In genomic region chr2:147011474-147012140, GRCm38 (mm10) we compare ENCODE assay signal across 7 mouse cellular contexts. TPM values are rescaled to one million over a fixed set of nuclear protein-coding genes. Genes with fewer than 3 reads are reported as not detected.
A peak's percentile ranks its signal among the peaks of the same experiment; 100 is the strongest.
DNase-seq lines count a peak whose midpoint lies in the region; ATAC-seq and TF ChIP-seq lines count a peak whose summit lies in the region.

No protein-coding gene starts in this region.

- peak; percentile 21; the same call in 1 of the 2 replicates for TF ChIP-seq POLR2A in embryonic fibroblast, embryonic 13.5 days (IDR thresholded peaks at IDR 0.05; ENCODE audit: low read depth, low read length)

- no peak for TF ChIP-seq CTCF in embryonic fibroblast, embryonic 13.5 days (IDR thresholded peaks at IDR 0.05; ENCODE audit: borderline replicate concordance, insufficient read depth, low read length)

- ATAC-seq in midbrain, embryonic 15.5 days (replicated peaks), result no peak

- H3K36me3 ChIP-seq in limb, embryonic 10.5 days, result peaks cover 27% of the 10 kb centered on the region
- H3K36me3 ChIP-seq in midbrain, embryonic 15.5 days (replicated peaks), result no peaks in the 10 kb centered on the region

- peak overlapping the region; percentile 55 for H3K4me2 ChIP-seq in midbrain, embryonic 15.5 days

- no peaks in the 10 kb centered on the region for H3K27me3 ChIP-seq in limb, embryonic 10.5 days (ENCODE audit: low read depth, poor library complexity, severe bottlenecking)
- H3K27me3 ChIP-seq in midbrain, embryonic 15.5 days (replicated peaks), result no peaks in the 10 kb centered on the region

- DNase-seq in A20 (ENCODE audit: low read depth, low spot score), result peak; percentile 74
- DNase-seq in CD8-positive naive resting alpha-beta T cell, adult 2 months (ENCODE audit: low read depth in 2 of 2, low spot score in 2 of 2), result peak; percentile 53 to 69
- DNase-seq in limb, embryonic 10.5 days (ENCODE audit: low spot score), result no peak
- DNase-seq in gastrocnemius, postnatal 25 days, result no peak
- DNase-seq in left cerebral cortex, postnatal 4 days, result no peak

- H3K4me3 ChIP-seq in embryonic fibroblast, embryonic 13.5 days (ENCODE audit: insufficient read depth, low read length), result peak overlapping the region; percentile 94
- H3K4me3 ChIP-seq in limb, embryonic 10.5 days, result peak overlapping the region; percentile 78
- peak overlapping the region; percentile 100 for H3K4me3 ChIP-seq in midbrain, embryonic 15.5 days

- intact Hi-C loops in left cerebral cortex, postnatal 4 days (cut with DNase I), result no loop called here

- peak overlapping the region; percentile 97 for H3K27ac ChIP-seq in embryonic fibroblast, embryonic 13.5 days (ENCODE audit: insufficient read depth, low read length)
- peak overlapping the region; percentile 97 for H3K27ac ChIP-seq in limb, embryonic 10.5 days
- peak overlapping the region; percentile 99 for H3K27ac ChIP-seq in midbrain, embryonic 15.5 days

- H3K9ac ChIP-seq in midbrain, embryonic 15.5 days, result peak overlapping the region; percentile 84

- peaks cover 2% of the 10 kb centered on the region; the same call in 1 of the 2 replicates for H3K4me1 ChIP-seq in embryonic fibroblast, embryonic 13.5 days (ENCODE audit: control insufficient read depth, insufficient read depth, low read length)
- peaks cover 14% of the 10 kb centered on the region for H3K4me1 ChIP-seq in limb, embryonic 10.5 days
- peaks cover 26% of the 10 kb centered on the region for H3K4me1 ChIP-seq in midbrain, embryonic 15.5 days

- no peaks in the 10 kb centered on the region for H3K9me3 ChIP-seq in limb, embryonic 10.5 days (replicated peaks)
- no peaks in the 10 kb centered on the region for H3K9me3 ChIP-seq in midbrain, embryonic 15.5 days

- WGBS in limb, embryonic 10.5 days, result 80% methylated on average over 3 of the region's 3 CpGs
- WGBS in midbrain, embryonic 15.5 days, result 76% methylated on average over 3 of the region's 3 CpGs

RNA-seq across cellular contexts. Expression of gene Xrn2, which starts 1.2 kb away (rescaled TPM):
- polyA plus RNA-seq in embryonic fibroblast, embryonic 13.5 days (2011; ENCODE audit: insufficient read length, low read depth, missing spikeins), result 88.1 and 105 TPM in 2 replicates
- 83.7 and 91.2 TPM in 2 replicates for polyA plus RNA-seq in limb, embryonic 10.5 days (2016; fragmentation: Nextera tagmentation; extraction: Ambion mirVana)
- 67.4 and 73.3 TPM in 2 replicates for polyA plus RNA-seq in midbrain, embryonic 15.5 days (2015; fragmentation: Nextera tagmentation; extraction: Ambion mirVana)
- 10 to 100 TPM; 10.9 to 12.2 TPM for total RNA-seq in gastrocnemius, postnatal 25 days (2021)
- 10 to 100 TPM; 92.3 to 94.5 TPM for total RNA-seq in left cerebral cortex, postnatal 4 days (2021)

Comparison
In these comparisons a context has a peak if more than half of its experiments do, and no peak if none do; other contexts are left out.
1. DNase-seq: peak in A20 (single experiment) and CD8-positive naive resting alpha-beta T cell, adult 2 months (2 of 2); none in limb, embryonic 10.5 days (single experiment), gastrocnemius, postnatal 25 days (single experiment) and left cerebral cortex, postnatal 4 days (single experiment).
2. Peak in every context shown above with its lines, with median percentiles within 50 percentile points of each other: H3K27ac ChIP-seq and H3K4me3 ChIP-seq.